Mouse (Mus musculus): ENCODE data around the gene Gopc. TPM values are rescaled to one million over a fixed set of nuclear protein-coding genes. Genes with fewer than 3 reads are reported as not detected.

Gopc gene
- polyA plus RNA-seq, 1 experiment = 2.6 TPM

DNA sequence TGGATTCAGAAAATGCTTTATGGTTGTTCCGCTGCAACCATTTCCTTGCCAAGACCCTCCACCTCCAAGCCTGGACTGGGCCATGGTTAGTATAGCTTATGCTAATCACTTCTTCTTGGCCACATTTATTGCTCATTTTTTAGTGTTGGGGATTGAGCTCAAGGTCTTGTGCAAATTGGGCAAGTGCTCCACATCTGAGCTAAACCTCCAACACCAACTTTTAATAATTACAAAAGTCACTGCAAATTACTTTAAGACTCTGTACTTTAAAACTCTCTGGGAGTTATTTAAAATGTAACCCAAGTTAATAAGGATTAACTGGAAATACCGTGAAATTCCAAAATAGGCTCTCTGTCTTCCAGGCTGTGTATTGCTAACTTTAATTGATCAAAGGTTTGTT is 25.6 kb upstream of the Gopc start:
- Histone ChIP-seq H3K27ac (ENCODE audit: insufficient read depth, low read depth, low read length) (no peak overlapping the region), H3K36me3 (ENCODE audit: control insufficient read depth, insufficient read depth, low read length) (no peaks in the 10 kb centered on the region), H3K4me3 (ENCODE audit: low read depth, low read length) (no peak overlapping the region), H3K27me3 (ENCODE audit: control insufficient read depth, insufficient read depth, low read length) (no peaks in the 10 kb centered on the region; the same call in 1 of the 2 replicates), H3K4me1 (ENCODE audit: control insufficient read depth, insufficient read depth, insufficient read length, low read length) (no peaks in the 10 kb centered on the region)
- 86% methylated on average over 2 of the region's 2 CpGs for WGBS
- TF ChIP-seq POLR2A (IDR thresholded peaks at IDR 0.05; ENCODE audit: low read depth, low read length) (no peak), CTCF (IDR thresholded peaks at IDR 0.05; ENCODE audit: extremely low read depth, insufficient read length, insufficient replicate concordance, low read depth, low read length) (no peak)

DNA sequence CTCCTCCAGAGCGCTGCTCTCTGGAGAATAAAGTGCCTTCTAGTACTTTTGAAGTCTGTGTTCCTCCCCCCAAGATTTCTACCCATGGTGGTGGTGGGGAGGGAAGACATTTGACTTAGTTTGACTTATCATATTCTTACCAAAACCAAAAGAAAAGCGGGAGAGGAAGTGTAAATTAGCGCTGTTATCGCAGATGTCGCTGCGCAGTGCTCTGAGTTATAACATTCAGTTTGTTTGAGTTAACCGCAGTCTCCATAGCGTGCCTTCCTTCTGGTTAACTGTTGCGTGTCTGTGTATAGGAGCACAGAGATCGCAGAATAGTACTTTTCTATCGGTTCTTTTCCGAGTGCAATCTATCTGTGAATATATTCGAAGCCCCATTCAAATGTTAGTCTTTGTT is 23.2 kb upstream of the Gopc start:
- H3K4me1 ChIP-seq (ENCODE audit: control insufficient read depth, insufficient read depth, insufficient read length, low read length) = no peaks in the 10 kb centered on the region
- no peak overlapping the region for H3K27ac ChIP-seq (ENCODE audit: insufficient read depth, low read depth, low read length)
- WGBS = 84% methylated on average over 13 of the region's 13 CpGs
- H3K36me3 ChIP-seq (ENCODE audit: control insufficient read depth, insufficient read depth, low read length) = no peaks in the 10 kb centered on the region
- no peaks in the 10 kb centered on the region; the same call in 1 of the 2 replicates for H3K27me3 ChIP-seq (ENCODE audit: control insufficient read depth, insufficient read depth, low read length)
- no peak overlapping the region for H3K4me3 ChIP-seq (ENCODE audit: low read depth, low read length)
- no peak for TF ChIP-seq POLR2A (IDR thresholded peaks at IDR 0.05; ENCODE audit: low read depth, low read length)
- TF ChIP-seq CTCF (IDR thresholded peaks at IDR 0.05; ENCODE audit: extremely low read depth, insufficient read length, insufficient replicate concordance, low read depth, low read length) = no peak

DNA sequence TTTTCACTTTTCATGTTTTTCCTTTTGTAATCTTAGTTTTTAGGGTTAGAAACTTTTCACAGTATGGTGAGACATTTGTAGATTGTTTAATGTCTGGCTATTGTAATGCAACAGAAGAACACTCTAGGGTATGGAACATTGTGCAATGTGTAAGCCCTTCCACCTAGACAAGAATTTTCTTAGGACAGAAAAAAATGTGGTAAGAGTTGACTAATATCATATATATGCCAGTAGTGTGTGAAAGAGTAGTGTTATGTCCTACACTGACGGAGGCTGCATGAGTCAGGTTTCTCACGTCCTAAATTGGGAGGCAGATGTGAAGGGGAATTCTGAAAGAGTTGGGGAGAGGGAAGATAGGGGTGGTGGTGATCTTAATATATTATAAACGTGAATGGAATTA is 17.8 kb upstream of the Gopc start:
- TF ChIP-seq CTCF (IDR thresholded peaks at IDR 0.05; ENCODE audit: extremely low read depth, insufficient read length, insufficient replicate concordance, low read depth, low read length) = no peak
- TF ChIP-seq POLR2A (IDR thresholded peaks at IDR 0.05; ENCODE audit: low read depth, low read length) = no peak
- H3K27me3 ChIP-seq (ENCODE audit: control insufficient read depth, insufficient read depth, low read length) = no peaks in the 10 kb centered on the region
- no peak overlapping the region for H3K4me3 ChIP-seq (ENCODE audit: low read depth, low read length)
- H3K36me3 ChIP-seq (ENCODE audit: control insufficient read depth, insufficient read depth, low read length) = no peaks in the 10 kb centered on the region
- 71% methylated on average over 3 of the region's 3 CpGs for WGBS
- H3K4me1 ChIP-seq (ENCODE audit: control insufficient read depth, insufficient read depth, insufficient read length, low read length) = no peaks in the 10 kb centered on the region
- H3K27ac ChIP-seq (ENCODE audit: insufficient read depth, low read depth, low read length) = no peak overlapping the region

DNA sequence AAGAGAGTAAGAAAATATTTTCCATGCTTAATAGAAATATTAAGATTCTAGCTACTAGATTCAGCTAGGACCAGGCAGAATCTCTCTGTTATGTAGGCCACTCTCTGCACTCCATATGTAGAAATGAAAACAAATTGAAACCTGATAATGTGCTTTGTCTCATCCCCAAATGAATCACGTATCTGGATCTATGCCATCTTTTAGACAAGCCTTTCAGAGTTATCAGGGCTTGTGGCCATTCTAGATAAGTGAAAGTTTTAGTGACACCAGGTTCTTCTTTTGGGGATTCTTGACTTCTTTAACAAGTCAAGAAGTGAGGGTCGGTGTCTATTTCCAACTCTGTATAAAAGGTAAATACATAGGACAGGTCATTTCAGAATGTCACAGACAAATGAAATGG is 16.8 kb upstream of the Gopc start:
- Histone ChIP-seq H3K27ac (ENCODE audit: insufficient read depth, low read depth, low read length) (no peak overlapping the region), H3K36me3 (ENCODE audit: control insufficient read depth, insufficient read depth, low read length) (no peaks in the 10 kb centered on the region), H3K4me1 (ENCODE audit: control insufficient read depth, insufficient read depth, insufficient read length, low read length) (no peaks in the 10 kb centered on the region), H3K4me3 (ENCODE audit: low read depth, low read length) (no peak overlapping the region), H3K27me3 (ENCODE audit: control insufficient read depth, insufficient read depth, low read length) (no peaks in the 10 kb centered on the region)
- WGBS = 76% methylated on average over 2 of the region's 2 CpGs
- TF ChIP-seq CTCF (IDR thresholded peaks at IDR 0.05; ENCODE audit: extremely low read depth, insufficient read length, insufficient replicate concordance, low read depth, low read length) = no peak
- TF ChIP-seq POLR2A (IDR thresholded peaks at IDR 0.05; ENCODE audit: low read depth, low read length) = no peak

- H3K4me3 ChIP-seq (ENCODE audit: low read depth, low read length) = no peak overlapping the region
- no peak overlapping the region for H3K27ac ChIP-seq (ENCODE audit: insufficient read depth, low read depth, low read length)
- no peaks in the 10 kb centered on the region for H3K36me3 ChIP-seq (ENCODE audit: control insufficient read depth, insufficient read depth, low read length)
- no peak for TF ChIP-seq CTCF (IDR thresholded peaks at IDR 0.05; ENCODE audit: extremely low read depth, insufficient read length, insufficient replicate concordance, low read depth, low read length)
- no peak for TF ChIP-seq POLR2A (IDR thresholded peaks at IDR 0.05; ENCODE audit: low read depth, low read length)
- no peaks in the 10 kb centered on the region for H3K4me1 ChIP-seq (ENCODE audit: control insufficient read depth, insufficient read depth, insufficient read length, low read length)
- H3K27me3 ChIP-seq (ENCODE audit: control insufficient read depth, insufficient read depth, low read length) = no peaks in the 10 kb centered on the region
- whole genome bisulfite sequencing = 82% methylated on average over 3 of the region's 3 CpGs
Measured at GRCm38 (mm10) chr10:52396647-52397046, 14.7 kb upstream of the Gopc start.

DNA sequence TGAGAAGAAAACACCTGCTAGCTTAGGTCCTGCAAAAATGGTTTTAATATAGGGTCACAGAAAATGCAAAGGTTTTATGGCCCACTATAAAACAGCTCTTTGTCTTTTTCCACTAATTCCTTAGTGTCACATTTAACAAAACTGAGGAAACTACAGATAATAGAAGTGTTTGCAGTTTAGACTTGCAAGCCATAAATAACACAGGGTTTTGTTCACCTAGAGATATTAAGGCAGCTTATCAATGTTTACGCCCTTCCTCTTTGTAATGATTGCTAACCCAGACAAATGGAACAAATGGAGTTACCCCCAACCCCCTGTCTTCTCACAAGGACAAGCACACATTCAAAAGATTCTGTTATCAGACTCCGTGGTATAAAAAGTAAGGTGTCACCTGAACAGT is 9.3 kb upstream of the Gopc start:
- TF ChIP-seq CTCF (IDR thresholded peaks at IDR 0.05; ENCODE audit: extremely low read depth, insufficient read length, insufficient replicate concordance, low read depth, low read length) (no peak), POLR2A (IDR thresholded peaks at IDR 0.05; ENCODE audit: low read depth, low read length) (no peak)
- Histone ChIP-seq H3K27me3 (ENCODE audit: control insufficient read depth, insufficient read depth, low read length) (no peaks in the 10 kb centered on the region), H3K4me3 (ENCODE audit: low read depth, low read length) (no peak overlapping the region), H3K36me3 (ENCODE audit: control insufficient read depth, insufficient read depth, low read length) (no peaks in the 10 kb centered on the region), H3K4me1 (ENCODE audit: control insufficient read depth, insufficient read depth, insufficient read length, low read length) (no peaks in the 10 kb centered on the region), H3K27ac (ENCODE audit: insufficient read depth, low read depth, low read length) (no peak overlapping the region)
- WGBS = 39% methylated on average over 2 of the region's 2 CpGs

DNA sequence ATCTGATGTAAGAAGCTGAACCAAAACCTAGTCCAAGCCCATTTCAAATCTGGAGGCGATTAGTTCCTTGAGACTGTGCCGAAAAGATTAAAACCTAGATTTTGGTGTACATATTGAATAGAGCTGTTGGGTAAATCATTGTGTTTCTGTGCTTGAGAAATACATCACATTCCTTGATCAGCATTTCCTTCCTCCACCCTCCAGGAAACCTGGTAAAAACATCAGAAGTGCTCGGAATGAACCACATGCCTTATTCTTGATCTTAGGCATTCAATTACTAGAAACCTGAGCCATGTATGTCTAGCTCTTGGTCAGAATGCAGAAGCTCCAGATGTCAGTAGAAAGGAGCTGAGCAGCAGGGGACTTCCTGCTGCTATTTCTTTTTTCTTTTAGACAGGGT is 7.5 kb upstream of the Gopc start:
- no peak for TF ChIP-seq CTCF (IDR thresholded peaks at IDR 0.05; ENCODE audit: extremely low read depth, insufficient read length, insufficient replicate concordance, low read depth, low read length)
- TF ChIP-seq POLR2A (IDR thresholded peaks at IDR 0.05; ENCODE audit: low read depth, low read length) = no peak
- no peak overlapping the region for H3K4me3 ChIP-seq (ENCODE audit: low read depth, low read length)
- WGBS = 90% methylated on average over 3 of the region's 3 CpGs
- H3K36me3 ChIP-seq (ENCODE audit: control insufficient read depth, insufficient read depth, low read length) = no peaks in the 10 kb centered on the region
- H3K4me1 ChIP-seq (ENCODE audit: control insufficient read depth, insufficient read depth, insufficient read length, low read length) = no peaks in the 10 kb centered on the region
- H3K27me3 ChIP-seq (ENCODE audit: control insufficient read depth, insufficient read depth, low read length) = no peaks in the 10 kb centered on the region
- no peak overlapping the region for H3K27ac ChIP-seq (ENCODE audit: insufficient read depth, low read depth, low read length)
